Mouse (Mus musculus): Measurements from ENCODE around the gene Icam5.

GRCm38 (mm10) chr9:21028560-21029110, 3.2 kb upstream of the Icam5 start:
- TF ChIP-seq CTCF (conservative IDR thresholded peaks at IDR 0.05; ENCODE audit: insufficient read depth, insufficient read length, low read depth, low read length), result no peak
- no peak for TF ChIP-seq POLR2A (IDR thresholded peaks at IDR 0.05; ENCODE audit: low read depth, low read length)
